9 mouse cellular contexts compared by ENCODE assay signal in the genomic region with DNA sequence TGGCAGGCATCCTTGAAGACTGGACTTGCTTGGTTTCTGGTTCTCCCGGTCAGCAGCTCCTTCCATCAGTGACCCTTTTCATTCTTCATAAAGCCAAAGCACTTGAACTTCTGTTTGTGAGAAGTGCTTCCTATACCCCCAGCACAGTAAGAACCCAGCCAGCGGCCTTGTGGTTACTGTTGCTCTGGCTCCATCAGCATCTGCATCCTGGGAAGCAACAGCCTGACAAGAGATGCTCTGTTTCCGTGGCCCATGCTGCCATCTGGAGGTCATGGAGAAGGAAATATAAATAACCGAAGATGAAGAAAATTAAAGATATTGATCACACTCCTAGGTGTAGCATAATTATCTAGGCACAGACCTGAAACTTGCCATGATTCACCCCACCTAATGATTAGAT.
DNase-seq lines count a peak whose midpoint lies in the region; ATAC-seq and TF ChIP-seq lines count a peak whose summit lies in the region.
"Had no signal": no experiment of that assay in that cellular context is flagged by ENCODE, and none has a peak within 500 bp of the region (broad histone marks: within the 10 kb centered on the region; RNA-seq: fewer than 3 reads in every experiment).

No protein-coding gene starts in this region.

- no peaks in the 10 kb centered on the region for H3K36me3 ChIP-seq in thymus, adult 2 months (ENCODE audit: control insufficient read depth, insufficient read depth, low read length)
- H3K36me3 ChIP-seq in lung, embryonic 14.5 days (ENCODE audit: insufficient read depth): no peaks in the 10 kb centered on the region

- H3K9ac ChIP-seq in lung, embryonic 14.5 days: no peak overlapping the region

- 29% methylated on average over 4 of the region's 4 CpGs for WGBS in thymus, adult 2 months
- WGBS in lung, embryonic 14.5 days: 35% methylated on average over 4 of the region's 4 CpGs

- H3K27me3 ChIP-seq in thymus, adult 2 months (ENCODE audit: control insufficient read depth, insufficient read depth, low read length): no peaks in the 10 kb centered on the region
- no peaks in the 10 kb centered on the region for H3K27me3 ChIP-seq in lung, embryonic 14.5 days (ENCODE audit: insufficient read depth, low read length)

- peaks cover 6% of the 10 kb centered on the region for H3K4me1 ChIP-seq in thymus, adult 2 months (replicated peaks; ENCODE audit: control insufficient read depth, insufficient read depth, low read length)
- H3K4me1 ChIP-seq in lung, embryonic 14.5 days (ENCODE audit: insufficient read depth): peaks cover 4% of the 10 kb centered on the region; the same call in 1 of the 2 replicates

- H3K9me3 ChIP-seq in lung, embryonic 14.5 days (ENCODE audit: low read depth, low read length): no peaks in the 10 kb centered on the region

- no peak overlapping the region for H3K4me2 ChIP-seq in lung, embryonic 14.5 days

- no peak for ATAC-seq in lung, embryonic 14.5 days (ENCODE audit: insufficient read depth)

- no peak overlapping the region for H3K27ac ChIP-seq in thymus, adult 2 months (ENCODE audit: control insufficient read depth, insufficient read depth, low read length)
- H3K27ac ChIP-seq in lung, embryonic 14.5 days (ENCODE audit: low read depth): no peak overlapping the region

- DNase-seq in thymus, adult 2 months: peak; percentile 38
- DNase-seq in thymus, adult 18-20 months: no peak
- DNase-seq in brain, embryonic 18.5 days (ENCODE audit: low read depth, low spot score): peak; percentile 56
- peak; percentile 41 for DNase-seq in gastrocnemius, adult 18-20 months (ENCODE audit: low spot score)
- peak; percentile 79 for DNase-seq in kidney, postnatal 10 days
- DNase-seq in lung, embryonic 14.5 days: peak; percentile 87
- peak; percentile 75 for DNase-seq in retina, embryonic 14.5 days (ENCODE audit: low spot score)
- no peak for DNase-seq in T-cell, adult 2 months (ENCODE audit: low spot score)

- no peak for TF ChIP-seq CTCF in thymus, adult 2 months (IDR thresholded peaks at IDR 0.05; ENCODE audit: borderline replicate concordance, control insufficient read depth, extremely low read depth, insufficient read depth, low read length, poor library complexity)
- TF ChIP-seq CTCF in lung, embryonic 14.5 days (IDR thresholded peaks at IDR 0.05; ENCODE audit: low read depth): peak; percentile 77

- TF ChIP-seq POLR2A in thymus, adult 2 months (IDR thresholded peaks at IDR 0.05; ENCODE audit: control insufficient read depth, extremely low read depth, insufficient read depth, low read length, poor library complexity): no peak

- no peak overlapping the region for H3K4me3 ChIP-seq in thymus, adult 2 months (ENCODE audit: control insufficient read depth, insufficient read depth, low read length)
- H3K4me3 ChIP-seq in lung, embryonic 14.5 days (ENCODE audit: low read depth, low read length): no peak overlapping the region
- H3K4me3 ChIP-seq: myocyte had no signal

Comparison
In these comparisons a context has a peak if more than half of its experiments do, and no peak if none do; other contexts are left out.
1. DNase-seq: peak in thymus, adult 2 months (single experiment), brain, embryonic 18.5 days (single experiment), gastrocnemius, adult 18-20 months (single experiment), kidney, postnatal 10 days (single experiment), lung, embryonic 14.5 days (single experiment) and retina, embryonic 14.5 days (single experiment); none in thymus, adult 18-20 months (0 of 2) and T-cell, adult 2 months (single experiment).